Comparison of ENCODE assay signal across 8 mouse cellular contexts in the genomic region with DNA sequence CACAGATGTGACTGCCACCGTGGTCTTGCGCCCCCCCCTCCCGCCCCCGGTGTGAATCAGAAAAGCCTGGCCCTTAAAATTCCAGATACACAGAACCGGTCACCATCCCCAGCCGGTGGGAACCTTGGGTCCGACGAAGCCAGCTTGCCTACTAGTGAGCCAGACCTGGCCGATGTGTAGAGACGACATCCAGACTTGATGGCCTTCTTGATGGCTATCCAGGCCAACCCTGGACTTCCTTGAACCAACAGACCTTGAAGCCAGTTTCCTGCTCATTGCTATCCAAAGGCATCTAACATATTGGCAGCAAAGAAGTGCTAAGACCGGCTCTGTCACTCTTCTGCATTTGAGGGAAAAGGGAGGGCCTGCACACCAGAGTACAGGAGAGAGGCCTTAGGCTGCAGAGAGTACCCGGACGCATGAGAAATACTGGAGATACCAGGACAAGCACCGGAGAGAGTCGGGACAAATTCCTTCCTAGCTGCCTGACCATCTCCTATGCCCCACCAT. TPM values are rescaled to one million over a fixed set of nuclear protein-coding genes. Genes with fewer than 3 reads are reported as not detected.
A peak's percentile ranks its signal among the peaks of the same experiment; 100 is the strongest.
DNase-seq lines count a peak whose midpoint lies in the region; TF ChIP-seq lines count a peak whose summit lies in the region.

No protein-coding gene starts in this region.

- peak in 1 of 2 experiments; percentile 14 for DNase-seq in layer of hippocampus, adult 2 months (ENCODE audit: low spot score in 2 of 2)
- no peak for DNase-seq in layer of hippocampus, postnatal 36 days
- DNase-seq in heart, postnatal 4 days = peak; percentile 11
- peak; percentile 4 for DNase-seq in lung, postnatal 14 days
- no peak for DNase-seq in urinary bladder, postnatal 10 days (ENCODE audit: low spot score)
- no peak for DNase-seq in B cell, adult 2 months
- no peak for DNase-seq in cerebellum, adult 9-10 months

- TF ChIP-seq POLR2A in cortical plate, adult 2 months (IDR thresholded peaks at IDR 0.05; ENCODE audit: extremely low read depth, insufficient read depth, low read length) = no peak

- peak overlapping the region; percentile 90 for H3K27ac ChIP-seq in layer of hippocampus, adult 2 months
- peak overlapping the region; percentile 35 for H3K27ac ChIP-seq in cortical plate, adult 2 months (ENCODE audit: insufficient read depth, low read length)

- peak overlapping the region; percentile 61 for H3K4me3 ChIP-seq in layer of hippocampus, adult 2 months
- peak overlapping the region; percentile 53 for H3K4me3 ChIP-seq in cortical plate, adult 2 months (ENCODE audit: insufficient read depth, low read length)

- no peaks in the 10 kb centered on the region for H3K4me1 ChIP-seq in cortical plate, adult 2 months (ENCODE audit: control insufficient read depth, insufficient read depth, low read length)

- no peak for TF ChIP-seq CTCF in layer of hippocampus, adult 2 months (conservative IDR thresholded peaks at IDR 0.05)
- no peak for TF ChIP-seq CTCF in cortical plate, adult 2 months (IDR thresholded peaks at IDR 0.05; ENCODE audit: extremely low read depth, insufficient read depth, low read length)

RNA-seq across cellular contexts. Expression of a gene that starts 0.5 kb away (rescaled TPM):
- total RNA-seq in layer of hippocampus, adult 2 months (2021) = under 1 TPM; 0.42 to 0.54 TPM
- total RNA-seq in layer of hippocampus, postnatal 36 days (2021) = under 1 TPM; 0.61 to 0.67 TPM
- polyA plus RNA-seq in cortical plate, adult 2 months (2012; rRNA removed) = 0.64 and 1.0 TPM in 2 replicates
- 10 to 100 TPM; 15.2 to 16.9 TPM for total RNA-seq in heart, postnatal 4 days (2021)

RNA-seq across cellular contexts. Expression of a gene that starts 20.1 kb away (rescaled TPM):
- 10 to 100 TPM; 36.9 to 41.5 TPM for total RNA-seq in layer of hippocampus, adult 2 months (2021)
- total RNA-seq in layer of hippocampus, postnatal 36 days (2021) = 10 to 100 TPM; 33.9 to 36.8 TPM
- polyA plus RNA-seq in cortical plate, adult 2 months (2012; rRNA removed) = 51.1 and 58.5 TPM in 2 replicates
- total RNA-seq in heart, postnatal 4 days (2021) = 10 to 100 TPM; 27.4 to 29.4 TPM

RNA-seq across cellular contexts. Expression of a gene that starts 26.9 kb away (rescaled TPM):
- total RNA-seq in layer of hippocampus, adult 2 months (2021) = 1 to 10 TPM; 5.7 to 6.5 TPM
- total RNA-seq in layer of hippocampus, postnatal 36 days (2021) = 1 to 10 TPM; 4.4 to 7.7 TPM
- polyA plus RNA-seq in cortical plate, adult 2 months (2012; rRNA removed) = 4.9 and 5.8 TPM in 2 replicates
- 1 to 10 TPM; 5.2 to 5.3 TPM for total RNA-seq in heart, postnatal 4 days (2021)

RNA-seq across cellular contexts. Expression of a gene that starts 37.5 kb away (rescaled TPM):
- under 1 TPM; 0.74 to 0.81 TPM for total RNA-seq in layer of hippocampus, adult 2 months (2021)
- total RNA-seq in layer of hippocampus, postnatal 36 days (2021) = under 1 TPM; 0.53 to 0.62 TPM
- polyA plus RNA-seq in cortical plate, adult 2 months (2012; rRNA removed) = 0.63 and 0.83 TPM in 2 replicates
- 1 to 10 TPM; 2.5 to 2.8 TPM for total RNA-seq in heart, postnatal 4 days (2021)

RNA-seq across cellular contexts. Expression of a gene that starts 47.5 kb away (rescaled TPM):
- total RNA-seq in layer of hippocampus, adult 2 months (2021) = 10 to 100 TPM; 18.6 to 22.3 TPM
- 10 to 100 TPM; 17.5 to 20.6 TPM for total RNA-seq in layer of hippocampus, postnatal 36 days (2021)
- polyA plus RNA-seq in cortical plate, adult 2 months (2012; rRNA removed) = 23.6 and 27.2 TPM in 2 replicates
- 10 to 100 TPM; 37.9 to 45.1 TPM for total RNA-seq in heart, postnatal 4 days (2021)

Comparison
In these comparisons a context has a peak if more than half of its experiments do, and no peak if none do; other contexts are left out.
1. DNase-seq: peak in heart, postnatal 4 days (single experiment) and lung, postnatal 14 days (single experiment); none in layer of hippocampus, postnatal 36 days (0 of 2), urinary bladder, postnatal 10 days (single experiment), B cell, adult 2 months (0 of 2) and cerebellum, adult 9-10 months (single experiment).
2. RNA of a gene that starts 0.5 kb away (total RNA-seq): 15.2 to 16.9 TPM in heart, postnatal 4 days; 0.61 to 0.67 TPM in layer of hippocampus, postnatal 36 days and 0.42 to 0.54 TPM in layer of hippocampus, adult 2 months; every median in the first group is over 4 times any median in the second.